Mouse (Mus musculus) adrenal gland, postnatal 10 days (tissue): ENCODE measurements around the gene Arl5b. TPM values are rescaled to one million over a fixed set of nuclear protein-coding genes. Genes with fewer than 3 reads are reported as not detected.

Experiments used
- DNase-seq: peaks from one replicate; pipeline ENCODE4 v3.0.0; 2021; ENCODE audit warnings: mixed read lengths
- total RNA-seq, 2 experiments: library from RNA; stranded (reverse); gene quantifications; 2 replicates each; pipeline ENCODE4 v1.2.3; 2021

Gene Arl5b
- total RNA-seq, 2 experiments from 2014 or later = 24.9 to 31.9 TPM

DNA sequence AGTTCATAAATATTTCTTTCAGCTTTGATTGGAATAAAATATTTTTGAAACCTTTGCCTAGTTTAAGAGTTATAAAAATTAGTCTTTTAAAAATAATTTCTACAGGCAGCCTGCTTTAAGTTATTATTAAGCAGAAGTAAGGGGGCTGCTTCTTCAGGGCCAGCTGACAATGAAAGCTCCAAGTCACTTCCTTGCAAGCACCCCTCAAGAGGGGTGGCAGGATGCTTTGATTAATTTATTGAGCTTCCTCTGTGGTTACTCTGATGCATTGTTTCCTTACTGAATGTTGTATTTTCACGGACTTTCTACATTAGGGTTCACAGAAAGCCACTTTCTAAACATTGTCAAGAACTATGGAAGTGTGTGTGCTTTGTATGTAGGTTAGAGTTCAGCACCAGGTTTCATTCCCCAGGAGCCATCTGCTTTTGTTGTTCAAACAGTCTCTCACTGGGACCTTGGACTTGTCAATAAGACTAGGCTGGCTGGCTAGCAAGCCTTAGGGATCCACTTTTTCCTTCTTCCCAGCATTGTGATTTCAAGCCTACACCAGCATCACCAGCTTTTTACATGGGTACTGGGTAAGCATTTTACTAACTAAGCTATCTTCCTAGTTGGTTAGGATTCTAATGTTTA lies 62.7 kb downstream of the Arl5b start:
- DNase-seq = no peak

DNA sequence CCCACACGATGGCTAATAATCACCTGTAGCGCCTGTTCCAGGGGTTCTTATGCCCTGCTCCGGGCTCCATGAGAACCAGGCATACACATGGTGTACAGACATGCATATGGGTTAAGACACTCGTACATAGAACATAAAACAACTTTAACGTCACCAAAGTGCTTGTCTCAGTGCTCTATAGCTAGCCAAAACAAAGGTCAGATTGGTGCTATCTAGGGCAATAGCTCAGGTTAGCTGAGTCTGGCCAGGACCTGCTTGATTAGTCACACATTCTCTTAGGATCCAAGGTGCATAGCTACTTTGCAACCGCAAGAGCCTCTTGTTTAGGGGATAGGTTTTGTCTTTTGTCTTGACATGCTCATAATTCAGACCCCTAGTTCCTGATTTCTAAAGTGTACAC lies 63.5 kb downstream of the Arl5b start:
- no peak for DNase-seq

DNA sequence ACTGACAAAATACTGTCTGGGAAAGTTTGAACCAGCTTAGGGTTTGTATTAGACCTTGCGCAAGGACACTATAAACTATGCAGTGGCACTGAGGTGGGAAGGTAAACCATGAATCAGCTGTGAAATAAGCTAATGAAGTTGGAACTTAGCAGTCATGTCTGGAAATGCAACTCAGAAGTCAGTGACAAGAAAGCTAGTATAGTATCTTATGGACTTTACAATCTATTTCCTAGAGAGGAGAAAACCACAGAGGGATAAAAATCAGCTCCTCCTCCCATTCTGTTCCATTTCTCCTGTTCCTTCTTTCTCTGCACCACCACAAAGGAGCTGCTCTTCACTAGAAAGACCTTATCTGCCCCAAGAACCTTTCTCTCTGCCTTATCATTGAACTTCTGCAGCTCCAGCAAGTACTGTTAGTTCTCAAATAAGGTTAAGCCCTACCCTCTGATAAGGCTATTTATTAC lies 72.1 kb downstream of the Arl5b start:
- DNase-seq = no peak

Other genes starting within 250 kb of the Arl5b start
- gene Nsun6, start 5.7 kb downstream of the Arl5b start, total RNA-seq = 10 to 100 TPM in 1 of 2 experiments, 1 to 10 TPM in 1; 6.4 to 10.4 TPM